Mouse (Mus musculus): ENCODE results near the gene Gm20388. TPM values are rescaled to one million over a fixed set of nuclear protein-coding genes. Genes with fewer than 3 reads are reported as not detected.
A peak's percentile ranks its signal among the peaks of the same experiment; 100 is the strongest.
"Not testable (repeated sequence)": the region's sequence is repeated elsewhere in the genome, so short reads cannot be mapped to it uniquely, and the experiment has no call there.

Gm20388 gene
- polyA plus RNA-seq, 2 experiments = 8.5 TPM; not detected in 1

DNA sequence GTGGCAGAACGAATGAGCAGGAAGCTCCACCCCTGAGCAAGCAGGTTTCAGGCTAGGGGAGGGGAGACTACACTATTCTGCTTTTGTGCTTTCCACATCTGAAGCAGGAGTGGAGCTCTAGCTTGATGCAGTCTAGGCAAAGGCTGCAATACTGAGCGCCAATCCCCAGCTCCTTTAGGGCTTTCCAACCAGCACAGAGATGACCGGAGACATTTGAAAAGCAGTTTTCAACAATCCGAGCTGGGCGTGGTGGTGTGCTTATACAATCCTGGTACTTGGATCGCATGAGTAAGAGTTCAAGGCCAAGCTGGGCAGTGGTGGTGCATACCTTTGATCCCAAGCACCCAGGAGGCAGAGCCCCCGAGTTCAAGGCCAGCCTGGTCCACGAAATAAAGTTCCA, 3281.3 kb downstream of the Gm20388 start:
- H3K27ac ChIP-seq = no peak overlapping the region
- 51% methylated on average over 7 of the region's 8 CpGs for WGBS (ENCODE audit: insufficient replicate concordance)
- no peaks in the 10 kb centered on the region for H3K36me3 ChIP-seq (replicated peaks; ENCODE audit: control insufficient read depth, insufficient read depth, low read depth)

DNA sequence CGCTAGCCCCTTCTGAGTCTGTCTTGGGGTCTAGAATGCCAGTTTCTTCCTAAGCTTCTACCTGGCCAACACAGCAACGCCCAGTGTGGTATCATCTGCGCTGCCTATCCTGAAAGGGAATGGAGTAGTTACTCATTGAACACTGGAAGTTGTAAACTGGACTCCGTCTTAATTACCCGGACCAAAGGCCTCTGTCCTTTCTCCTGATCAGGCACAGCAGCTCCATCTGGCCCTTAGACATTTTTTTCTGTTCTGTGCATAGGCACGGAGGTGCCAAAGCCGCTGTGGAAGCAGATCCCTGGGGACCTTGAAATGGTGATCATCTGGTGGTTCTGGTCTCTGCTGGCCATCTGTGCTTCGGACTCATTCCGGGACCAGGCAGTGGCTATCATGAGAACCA, 3283.1 kb downstream of the Gm20388 start:
- Histone ChIP-seq H3K9me3 (ENCODE audit: control insufficient read depth, low read length) (no peaks in the 10 kb centered on the region), H3K9ac (replicated peaks) (no peak overlapping the region), H3K4me1 (replicated peaks; ENCODE audit: control insufficient read depth in 2 of 2, insufficient read depth in 2 of 2, low read length in 1 of 2) (peaks cover 4 to 20% of the 10 kb centered on the region in 2 experiments; a peak in 3 of 4 replicates), H3K4me2 (ENCODE audit: low read depth) (no peak overlapping the region), H3K36me3 (replicated peaks; ENCODE audit: control insufficient read depth, insufficient read depth, low read depth) (no peaks in the 10 kb centered on the region), H3K27ac (no peak overlapping the region), H3K27me3 (ENCODE audit: control insufficient read depth, insufficient read depth, low read length) (no peaks in the 10 kb centered on the region), H3K4me3 (ENCODE audit: insufficient read depth in 1 of 2, low read depth in 2 of 2, low read length in 2 of 2) (no peak overlapping the region)
- WGBS (ENCODE audit: insufficient replicate concordance) = 82% methylated on average over 9 of the region's 9 CpGs
- no peak for DNase-seq (ENCODE audit: low read depth in 3 of 3, low spot score in 3 of 3)
- no peak for ATAC-seq (ENCODE audit: insufficient read depth)
- no peak for TF ChIP-seq EP300 (IDR thresholded peaks at IDR 0.05; ENCODE audit: low read depth)
- no peak for TF ChIP-seq CTCF (IDR thresholded peaks at IDR 0.05; ENCODE audit: low read depth)

More for the DNA sequence above, 3281.3 kb downstream of the Gm20388 start:
- Histone ChIP-seq H3K27me3 (ENCODE audit: control insufficient read depth, insufficient read depth, low read length) (no peaks in the 10 kb centered on the region), H3K4me3 (ENCODE audit: insufficient read depth in 1 of 2, low read depth in 2 of 2, low read length in 2 of 2) (no peak overlapping the region), H3K9ac (replicated peaks) (no peak overlapping the region), H3K9me3 (ENCODE audit: control insufficient read depth, low read length) (no peaks in the 10 kb centered on the region), H3K4me1 (replicated peaks; ENCODE audit: control insufficient read depth in 2 of 2, insufficient read depth in 2 of 2, low read length in 1 of 2) (peaks cover 6 to 24% of the 10 kb centered on the region in 2 experiments; a peak in 3 of 4 replicates), H3K4me2 (ENCODE audit: low read depth) (no peak overlapping the region)
- TF ChIP-seq CTCF (IDR thresholded peaks at IDR 0.05; ENCODE audit: low read depth) (no peak), EP300 (IDR thresholded peaks at IDR 0.05; ENCODE audit: low read depth) (no peak)
- no peak for DNase-seq (ENCODE audit: low read depth in 3 of 3, low spot score in 3 of 3)
- ATAC-seq (ENCODE audit: insufficient read depth) = no peak

DNA sequence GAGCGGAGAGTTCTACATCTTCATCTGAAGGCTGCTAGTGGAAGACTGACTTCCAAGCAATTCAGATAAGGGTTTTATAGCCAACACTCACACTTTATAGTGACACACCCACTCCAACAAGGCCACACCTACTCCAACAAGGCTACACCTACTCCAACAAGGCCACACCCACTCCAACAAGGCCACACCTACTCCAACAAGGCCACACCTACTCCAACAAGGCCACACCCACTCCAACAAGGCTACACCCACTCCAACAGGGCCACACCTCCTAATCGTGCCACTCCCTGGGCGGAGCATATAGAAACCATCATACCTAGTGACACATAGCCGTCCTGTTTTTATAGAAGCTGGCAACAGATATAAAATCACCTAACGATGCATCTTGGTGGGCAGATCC, 3286.4 kb downstream of the Gm20388 start:
- not testable (repeated sequence) for H3K4me2 ChIP-seq (ENCODE audit: low read depth); H3K36me3 ChIP-seq (replicated peaks; ENCODE audit: control insufficient read depth, insufficient read depth, low read depth); H3K9ac ChIP-seq (replicated peaks); H3K4me1 ChIP-seq (replicated peaks; ENCODE audit: control insufficient read depth in 2 of 2, insufficient read depth in 2 of 2, low read length in 1 of 2); H3K4me3 ChIP-seq (ENCODE audit: insufficient read depth in 1 of 2, low read depth in 2 of 2, low read length in 2 of 2); H3K27me3 ChIP-seq (ENCODE audit: control insufficient read depth, insufficient read depth, low read length); H3K9me3 ChIP-seq (ENCODE audit: control insufficient read depth, low read length); H3K27ac ChIP-seq
- ATAC-seq (ENCODE audit: insufficient read depth) (peak; percentile 76; the same call in 1 of the 2 replicates), DNase-seq (ENCODE audit: low read depth in 3 of 3, low spot score in 3 of 3) (peak; percentile 34 to 67 (median 35))
- 44% methylated on average over 5 of the region's 5 CpGs for WGBS (ENCODE audit: insufficient replicate concordance)

DNA sequence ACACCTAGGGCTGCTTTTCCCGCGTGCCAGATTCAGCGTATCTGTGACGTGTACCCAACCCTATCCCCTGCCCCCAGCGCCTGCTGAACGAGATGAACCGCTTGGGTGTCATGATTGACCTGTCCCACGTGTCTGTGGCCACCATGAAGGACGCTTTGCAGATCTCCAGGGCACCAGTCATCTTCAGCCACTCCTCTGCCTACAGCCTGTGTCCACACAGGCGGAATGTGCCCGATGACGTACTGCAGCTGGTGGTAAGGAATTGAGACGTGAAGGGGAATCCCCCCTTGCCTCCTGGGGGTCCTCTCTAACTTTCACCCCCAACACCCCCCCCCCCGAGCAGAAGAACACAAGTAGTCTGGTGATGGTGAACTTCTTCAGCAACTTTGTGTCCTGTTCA, 3289.2 kb downstream of the Gm20388 start:
- Histone ChIP-seq H3K27ac (no peak overlapping the region), H3K27me3 (ENCODE audit: control insufficient read depth, insufficient read depth, low read length) (no peaks in the 10 kb centered on the region), H3K4me3 (ENCODE audit: insufficient read depth in 1 of 2, low read depth in 2 of 2, low read length in 2 of 2) (no peak overlapping the region), H3K9ac (replicated peaks) (no peak overlapping the region), H3K4me2 (ENCODE audit: low read depth) (no peak overlapping the region), H3K36me3 (replicated peaks; ENCODE audit: control insufficient read depth, insufficient read depth, low read depth) (0 out of 2 replicates have a peak, but pooled peaks cover 2% of the 10 kb centered on the region), H3K9me3 (ENCODE audit: control insufficient read depth, low read length) (no peaks in the 10 kb centered on the region), H3K4me1 (replicated peaks; ENCODE audit: control insufficient read depth in 2 of 2, insufficient read depth in 2 of 2, low read length in 1 of 2) (peaks cover 2 to 3% of the 10 kb centered on the region in 2 experiments; a peak in 2 of 4 replicates)
- DNase-seq (ENCODE audit: low read depth in 3 of 3, low spot score in 3 of 3) = no peak
- TF ChIP-seq EP300 (IDR thresholded peaks at IDR 0.05; ENCODE audit: low read depth) = no peak
- no peak for TF ChIP-seq CTCF (IDR thresholded peaks at IDR 0.05; ENCODE audit: low read depth)
- ATAC-seq (ENCODE audit: insufficient read depth) = no peak
- WGBS (ENCODE audit: insufficient replicate concordance) = 55% methylated on average over 14 of the region's 14 CpGs

DNA sequence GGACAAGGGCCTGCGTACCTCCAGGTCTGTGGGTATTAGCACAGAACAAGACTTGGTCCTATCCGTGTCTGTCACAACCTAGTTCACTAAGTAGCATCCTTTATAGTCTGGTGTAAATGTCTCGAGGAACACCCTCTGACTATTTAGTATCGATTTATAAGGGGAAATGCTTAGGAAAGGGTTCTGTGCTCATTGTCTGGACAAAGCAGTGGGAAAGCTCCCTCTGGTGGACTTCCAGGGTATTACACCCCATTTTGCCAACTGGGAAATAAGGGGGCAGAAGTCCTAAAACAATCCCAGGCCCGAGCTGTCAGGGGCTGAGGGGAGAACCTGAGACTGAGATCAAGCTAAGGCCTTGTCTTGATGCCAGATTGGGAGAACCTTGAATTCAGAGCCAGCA, 3291.6 kb downstream of the Gm20388 start:
- DNase-seq (ENCODE audit: low read depth in 3 of 3, low spot score in 3 of 3) (peak; percentile 45 to 51 (median 46)), ATAC-seq (ENCODE audit: insufficient read depth) (no peak)
- H3K27ac ChIP-seq = no peak overlapping the region
- H3K4me3 ChIP-seq (ENCODE audit: insufficient read depth in 1 of 2, low read depth in 2 of 2, low read length in 2 of 2) = no peak overlapping the region
- 19% methylated on average over 5 of the region's 5 CpGs for WGBS (ENCODE audit: insufficient replicate concordance)
- no peak overlapping the region for H3K9ac ChIP-seq (replicated peaks)
- TF ChIP-seq CTCF (IDR thresholded peaks at IDR 0.05; ENCODE audit: low read depth) = peak; percentile 94
- no peak for TF ChIP-seq EP300 (IDR thresholded peaks at IDR 0.05; ENCODE audit: low read depth)
- H3K4me2 ChIP-seq (ENCODE audit: low read depth) = no peak overlapping the region
- H3K9me3 ChIP-seq (ENCODE audit: control insufficient read depth, low read length) = no peaks in the 10 kb centered on the region
- H3K4me1 ChIP-seq (replicated peaks; ENCODE audit: control insufficient read depth in 2 of 2, insufficient read depth in 2 of 2, low read length in 1 of 2) = no peaks in the 10 kb centered on the region; a peak in 1 of 4 replicates
- H3K27me3 ChIP-seq (ENCODE audit: control insufficient read depth, insufficient read depth, low read length) = no peaks in the 10 kb centered on the region
- peaks cover 12% of the 10 kb centered on the region for H3K36me3 ChIP-seq (replicated peaks; ENCODE audit: control insufficient read depth, insufficient read depth, low read depth)

Measured in liver, embryonic 14.5 days (tissue).